Mouse (Mus musculus): ENCODE data around the gene Nectin4. TPM values are rescaled to one million over a fixed set of nuclear protein-coding genes. Genes with fewer than 3 reads are reported as not detected.
A peak's percentile ranks its signal among the peaks of the same experiment; 100 is the strongest.

Gene Nectin4
- total RNA-seq, 4 experiments from 2014 or later: 4.3 to 4.9 (median 4.6) TPM

- no peak for DNase-seq (ENCODE audit: low spot score in 2 of 2)
Observed at GRCm38 (mm10) chr1:171411492-171411941, 41.6 kb downstream of the Nectin4 start.

- peak in 1 of 2 experiments; percentile 21 for DNase-seq (ENCODE audit: low spot score in 2 of 2)
Observed at GRCm38 (mm10) chr1:171412001-171412441, 42.1 kb downstream of the Nectin4 start.

- DNase-seq (ENCODE audit: low spot score in 2 of 2): no peak
Observed at GRCm38 (mm10) chr1:171412446-171412845, 42.5 kb downstream of the Nectin4 start.

DNA sequence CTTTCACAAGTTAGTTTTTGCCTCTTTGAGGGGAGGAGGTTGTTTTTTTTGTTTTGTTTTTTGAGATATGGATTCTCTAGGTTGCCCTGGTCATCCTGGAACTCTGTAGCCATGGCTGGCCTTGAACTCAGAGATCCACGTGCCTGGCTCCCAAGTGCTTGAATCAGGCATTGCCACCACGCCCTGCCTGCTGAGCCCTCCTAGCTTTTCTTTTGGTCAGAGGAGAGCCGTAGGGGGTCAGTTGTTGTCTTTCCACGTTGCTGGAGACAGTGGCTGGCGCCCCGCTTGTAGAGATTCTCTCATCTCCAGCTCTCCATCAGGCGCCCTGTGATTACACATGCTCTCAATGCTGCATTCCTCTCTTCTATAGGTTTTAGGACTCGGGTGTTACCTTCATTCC, 43.7 kb downstream of the Nectin4 start:
- no peak for DNase-seq (ENCODE audit: low spot score in 2 of 2)

DNA sequence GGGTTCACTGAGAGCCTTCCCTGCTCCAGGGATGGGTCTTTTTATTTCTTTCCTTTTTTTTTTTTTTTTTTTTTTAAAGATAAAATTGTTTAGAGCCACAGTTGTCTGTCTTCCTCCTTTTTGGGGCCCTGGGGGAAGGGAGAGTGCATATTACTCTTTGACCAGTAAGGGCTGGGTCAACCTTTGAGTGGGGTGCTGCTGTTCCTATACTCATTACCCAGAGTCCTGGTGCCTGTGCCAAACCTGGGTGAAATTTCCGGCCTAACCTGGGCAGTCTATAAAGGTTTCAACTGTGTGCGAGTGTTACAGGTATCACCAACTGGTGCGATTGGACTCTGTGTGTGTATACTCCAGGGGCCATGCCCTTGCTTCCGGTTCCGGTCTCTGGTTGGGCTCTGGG, 48.8 kb downstream of the Nectin4 start, which contains the start of gene Tstd1:
Gene Tstd1, plus strand, starts transcription at position 213 of the 400 bp plus-strand sequence.
- DNase-seq (ENCODE audit: low spot score in 2 of 2): no peak

GRCm38 (mm10) chr1:171419291-171419882, 49.5 kb downstream of the Nectin4 start:
- DNase-seq (ENCODE audit: low spot score in 2 of 2): no peak

GRCm38 (mm10) chr1:171419905-171420304, 50.0 kb downstream of the Nectin4 start:
- DNase-seq (ENCODE audit: low spot score in 2 of 2): no peak

DNA sequence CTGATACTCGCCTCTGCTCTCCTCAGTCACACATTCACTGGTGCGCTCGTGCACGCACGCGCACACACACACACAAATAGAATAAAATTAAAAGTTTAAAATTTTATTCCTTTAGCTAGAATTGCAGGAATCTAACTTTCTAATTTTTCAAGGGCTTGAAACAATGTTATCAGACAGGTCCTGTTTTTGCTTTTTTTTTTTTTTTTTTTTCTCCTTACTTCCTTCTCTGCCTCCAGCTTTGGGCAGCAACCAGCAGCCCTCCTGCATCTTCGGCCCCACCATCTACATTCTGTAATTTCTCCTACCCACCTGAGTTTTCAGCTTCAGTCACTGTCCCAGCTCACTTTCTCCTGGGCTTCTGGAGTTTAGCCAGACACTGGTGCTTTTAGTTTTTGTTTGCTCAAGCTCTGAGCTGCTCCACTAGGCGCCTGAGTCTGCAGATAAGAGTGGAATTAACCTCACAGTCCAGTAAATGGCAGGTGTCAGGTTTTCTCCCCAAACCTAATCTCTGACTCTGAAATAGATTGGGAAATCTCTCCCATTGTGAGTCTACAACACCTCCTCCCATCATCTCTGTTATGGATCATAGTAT, 52.7 kb downstream of the Nectin4 start:
- no peak for DNase-seq (ENCODE audit: low spot score in 2 of 2)

DNA sequence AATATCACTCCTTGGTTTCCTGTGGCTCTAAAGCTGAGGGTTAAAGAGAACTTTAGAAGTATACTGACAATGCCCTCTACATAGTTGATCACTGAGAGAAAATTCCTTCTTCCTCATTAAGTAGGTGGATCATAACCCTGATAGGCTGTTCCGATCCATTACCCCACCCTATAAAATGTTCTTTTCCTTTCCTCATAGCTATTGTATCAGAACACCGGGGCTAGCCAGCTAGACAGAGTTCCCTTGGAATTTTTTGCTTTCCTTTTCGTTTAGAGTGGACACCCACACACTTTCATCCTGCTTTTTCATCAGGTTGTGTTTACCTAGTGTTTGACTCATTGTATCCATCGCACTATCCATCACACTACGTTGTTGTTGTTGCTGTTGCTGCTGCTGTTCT, 54.7 kb downstream of the Nectin4 start:
- DNase-seq (ENCODE audit: low spot score in 2 of 2): no peak

GRCm38 (mm10) chr1:171425126-171425525, 55.2 kb downstream of the Nectin4 start:
- no peak for DNase-seq (ENCODE audit: low spot score in 2 of 2)

GRCm38 (mm10) chr1:171432158-171432557, 62.3 kb downstream of the Nectin4 start:
- no peak for DNase-seq (ENCODE audit: low spot score in 2 of 2)

DNA sequence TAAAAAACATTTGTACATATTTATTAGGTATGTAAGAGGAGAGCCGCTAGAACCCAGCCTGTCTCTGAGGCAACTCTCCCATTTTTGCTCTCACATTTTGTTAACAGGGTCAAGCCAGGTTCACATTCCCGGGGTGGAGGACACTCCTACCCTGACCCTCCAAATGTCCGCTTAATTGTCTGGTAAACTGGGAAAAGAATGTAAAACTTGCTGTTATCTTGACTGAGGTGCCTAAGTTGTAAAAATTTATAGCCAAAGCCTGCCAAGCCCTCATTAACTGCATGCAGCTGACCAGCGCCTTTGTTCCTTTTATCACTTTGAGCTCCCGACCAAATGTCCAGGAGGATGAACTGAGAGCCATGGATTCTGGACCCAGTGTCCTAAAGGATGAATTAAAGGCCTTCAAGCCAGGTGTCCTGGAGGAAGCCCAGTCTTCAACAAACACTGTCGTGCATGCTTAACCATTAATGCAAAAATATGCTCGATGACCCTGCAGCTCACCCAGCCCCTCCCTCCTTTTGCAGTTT, 65.5 kb downstream of the Nectin4 start:
- DNase-seq (ENCODE audit: low spot score in 2 of 2): no peak

DNA sequence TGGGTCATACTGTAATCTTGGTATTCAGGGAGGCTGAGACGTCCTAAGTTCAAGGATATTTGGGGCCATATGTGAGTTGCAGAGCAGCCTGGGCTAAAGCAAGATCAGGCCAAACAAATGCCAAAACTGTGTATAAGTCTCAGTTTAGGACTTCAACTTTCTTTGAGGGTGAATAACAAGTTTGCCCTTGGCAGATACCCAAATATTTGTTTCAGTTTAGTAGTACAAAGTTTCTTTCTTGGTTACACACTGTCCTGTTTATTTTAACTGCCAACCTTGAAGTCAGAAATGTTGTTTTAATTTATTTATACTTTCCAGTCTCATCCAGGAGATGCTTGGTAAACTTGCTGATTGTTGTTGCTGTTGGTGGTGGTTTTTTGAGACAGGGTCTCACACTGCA, 66.1 kb downstream of the Nectin4 start:
- no peak for DNase-seq (ENCODE audit: low spot score in 2 of 2)

GRCm38 (mm10) chr1:171437264-171438013, 67.5 kb downstream of the Nectin4 start, which contains the start of gene F11r:
Gene F11r (plus strand): TSS chr1:171437535.
- peak in 1 of 2 experiments; percentile 21 for DNase-seq (ENCODE audit: low spot score in 2 of 2)

Other genes with a start within 250 kb of the Nectin4 start
- gene Sdhc, start 219.5 kb upstream of the Nectin4 start, total RNA-seq (2022): 100 to 1,000 TPM; 196 to 228 (median 209) TPM
- under 1 TPM; 0.30 to 0.53 (median 0.35) TPM for gene Mpz, start 219.4 kb upstream of the Nectin4 start, total RNA-seq (2022)
- 100 to 1,000 TPM; 165 to 185 (median 176) TPM for gene Pcp4l1, start 173.8 kb upstream of the Nectin4 start, total RNA-seq (2022)
- gene Nr1i3, start 156.1 kb upstream of the Nectin4 start, total RNA-seq (2022): under 1 TPM; 0.14 to 0.55 (median 0.31) TPM
- gene Tomm40l, start 147.6 kb upstream of the Nectin4 start, total RNA-seq (2022): 10 to 100 TPM; 70.2 to 87.9 (median 76.7) TPM
- 1 to 10 TPM; 1.7 to 2.8 (median 2.6) TPM for gene Apoa2, start 145.0 kb upstream of the Nectin4 start, total RNA-seq (2022)
- gene Fcer1g, start 135.7 kb upstream of the Nectin4 start, total RNA-seq (2022): 10 to 100 TPM in 3 of 4 experiments, 1 to 10 TPM in 1; 9.1 to 63.9 (median 28.2) TPM
- gene Adamts4, start 119.7 kb upstream of the Nectin4 start, total RNA-seq (2022): 10 to 100 TPM; 13.0 to 14.1 (median 13.3) TPM
- gene Ndufs2, start 118.7 kb upstream of the Nectin4 start, total RNA-seq (2022): 100 to 1,000 TPM; 285 to 306 (median 298) TPM
- 10 to 100 TPM; 60.7 to 69.2 (median 63.4) TPM for gene B4galt3, start 99.8 kb upstream of the Nectin4 start, total RNA-seq (2022)
- gene Ppox, start 88.9 kb upstream of the Nectin4 start, total RNA-seq (2022): 10 to 100 TPM; 29.1 to 35.0 (median 30.4) TPM
- gene Usp21, start 82.1 kb upstream of the Nectin4 start, total RNA-seq (2022): 10 to 100 TPM; 46.5 to 56.3 (median 50.5) TPM
- 100 to 1,000 TPM; 103 to 116 (median 110) TPM for gene Ufc1, start 75.1 kb upstream of the Nectin4 start, total RNA-seq (2022)
- 10 to 100 TPM; 35.0 to 39.7 (median 37.4) TPM for gene Dedd, start 41.0 kb upstream of the Nectin4 start, total RNA-seq (2022)
- gene Nit1, start 24.5 kb upstream of the Nectin4 start, total RNA-seq (2022): 10 to 100 TPM; 35.8 to 48.8 (median 43.5) TPM
- 100 to 1,000 TPM; 107 to 204 (median 164) TPM for gene Pfdn2, start 24.4 kb upstream of the Nectin4 start, total RNA-seq (2022)
- 10 to 100 TPM in 3 of 4 experiments, 1 to 10 TPM in 1; 10.0 to 12.8 (median 12.4) TPM for gene Klhdc9, start 9.3 kb upstream of the Nectin4 start, total RNA-seq (2022)
- gene Arhgap30, start 18.9 kb downstream of the Nectin4 start, total RNA-seq (2022): 1 to 10 TPM; 2.1 to 5.5 (median 3.0) TPM
- 100 to 1,000 TPM in 1 of 4 experiments, 10 to 100 TPM in 3; 89.5 to 102 (median 96.9) TPM for gene Usf1, start 41.2 kb downstream of the Nectin4 start, total RNA-seq (2022)
- 1 to 10 TPM; 1.5 to 3.2 (median 2.4) TPM for gene Tstd1, start 48.8 kb downstream of the Nectin4 start, total RNA-seq (2022)
- gene F11r, start 67.4 kb downstream of the Nectin4 start, total RNA-seq (2022): 10 to 100 TPM in 2 of 4 experiments, 1 to 10 TPM in 2; 7.7 to 10.3 (median 9.1) TPM
- gene Alyref2, start 133.4 kb downstream of the Nectin4 start, total RNA-seq (2022): 1 to 10 TPM; 4.2 to 6.5 (median 4.6) TPM
- gene Itln1, start 165.2 kb downstream of the Nectin4 start, total RNA-seq (2022): not detected
- gene Cd244a, start 189.1 kb downstream of the Nectin4 start, total RNA-seq (2022): under 1 TPM; 0.13 to 0.93 (median 0.41) TPM
- 1 to 10 TPM in 2 of 4 experiments, under 1 TPM in 1, not detected in 1; 0.28 to 2.3 (median 1.7) TPM for gene Ly9, start 237.3 kb downstream of the Nectin4 start, total RNA-seq (2022)

Data from left cerebral cortex, adult 8-10 months (tissue).